Mouse (Mus musculus) liver, embryonic 16.5 days (tissue): ENCODE measurements around the gene Trim41. TPM values are rescaled to one million over a fixed set of nuclear protein-coding genes. Genes with fewer than 3 reads are reported as not detected.

Experiments used
- polyA plus RNA-seq: library from polyadenylated mRNA; unstranded; fragments of >200 nt; fragmentation: Nextera tagmentation; extraction: Ambion mirVana; gene quantifications from 2 replicates; pipeline ENCODE4 v1.2.1, GENCODE M21; 2015

Trim41 gene
- polyA plus RNA-seq, 1 experiment from 2014 or later, result 1.8 TPM

Other genes starting within 250 kb of the Trim41 start
- gene Rack1, start 17.0 kb downstream of the Trim41 start, polyA plus RNA-seq, result 395 and 402 TPM in 2 replicates
- gene Trim7, start 8.8 kb upstream of the Trim41 start, polyA plus RNA-seq, result 0.11 and 0.14 TPM in 2 replicates
- gene Gm12184, start 9.3 kb upstream of the Trim41 start, polyA plus RNA-seq, result 0.22 and 0.40 TPM in 2 replicates
- 18.9 and 20.6 TPM in 2 replicates for gene Irgm1, start 54.3 kb upstream of the Trim41 start, polyA plus RNA-seq
- 0.37 and 0.45 TPM in 2 replicates for gene Gm5431, start 84.9 kb upstream of the Trim41 start, polyA plus RNA-seq
- gene Psme2b, start 128.8 kb upstream of the Trim41 start, polyA plus RNA-seq, result 2.5 and 3.1 TPM in 2 replicates
- gene Olfr56, start 161.5 kb upstream of the Trim41 start, polyA plus RNA-seq, result 0.06 and 0.07 TPM in 2 replicates
- 1.1 and 1.4 TPM in 2 replicates for gene 9930111J21Rik1, start 162.0 kb upstream of the Trim41 start, polyA plus RNA-seq
- gene Gm12185, start 174.9 kb upstream of the Trim41 start, polyA plus RNA-seq, result 0.02 TPM in 1 of 2 replicates, not detected in the other
- gene Tgtp1, start 176.8 kb upstream of the Trim41 start, polyA plus RNA-seq, result 0.89 and 1.8 TPM in 2 replicates
- gene 9930111J21Rik2, start 233.9 kb upstream of the Trim41 start, polyA plus RNA-seq, result 1.3 and 1.5 TPM in 2 replicates
- gene Tgtp2, start 246.9 kb upstream of the Trim41 start, polyA plus RNA-seq, result 0.35 and 0.57 TPM in 2 replicates